Mouse (Mus musculus): ENCODE results near the gene Vps13d.

DNA sequence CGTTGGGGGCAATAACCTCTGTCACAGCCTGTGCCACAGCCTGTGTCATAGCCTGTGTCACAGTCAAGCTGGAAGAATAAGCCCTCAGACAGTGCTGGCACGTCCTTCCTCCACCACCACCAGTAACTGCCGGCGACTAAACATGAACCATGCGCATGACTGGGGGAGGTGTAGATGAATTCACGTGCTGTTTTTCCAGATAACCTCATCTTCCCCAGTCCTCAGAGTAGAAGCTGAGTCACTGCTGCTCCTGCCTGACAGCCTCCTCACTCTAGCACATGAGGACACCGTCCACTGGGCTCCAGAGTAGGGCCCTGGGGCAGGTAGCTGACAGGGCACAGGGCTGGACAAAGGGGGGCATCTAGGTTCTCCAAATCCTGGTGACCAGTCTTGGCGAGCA, 27.3 kb upstream of the Vps13d start:
- TF ChIP-seq CTCF (IDR thresholded peaks at IDR 0.05; ENCODE audit: borderline replicate concordance, control insufficient read depth, extremely low read depth, insufficient read depth, low read length, poor library complexity), result no peak
- no peak for TF ChIP-seq POLR2A (IDR thresholded peaks at IDR 0.05; ENCODE audit: control insufficient read depth, extremely low read depth, insufficient read depth, low read length, poor library complexity)
